37 mouse cellular contexts compared by ENCODE assay signal in the genomic region with DNA sequence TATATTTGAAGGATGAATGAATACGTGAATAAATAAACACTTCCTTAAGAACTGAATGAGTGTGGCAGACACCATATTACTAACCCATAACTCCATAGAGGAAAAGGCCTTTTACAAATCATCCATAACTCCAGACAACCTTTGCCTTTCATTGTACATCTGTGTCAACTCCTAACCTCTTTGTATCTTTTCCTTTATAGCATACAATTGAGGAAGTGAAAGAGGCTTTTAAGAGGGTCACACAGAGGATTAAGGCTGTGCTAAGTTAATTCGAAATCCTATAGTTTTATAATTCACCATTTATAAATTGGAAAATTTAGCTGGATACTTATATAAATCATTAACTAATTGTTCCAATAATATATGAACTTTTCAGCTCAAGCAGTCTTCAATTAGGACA. TPM values are rescaled to one million over a fixed set of nuclear protein-coding genes. Genes with fewer than 3 reads are reported as not detected.
"Had no signal": no experiment of that assay in that cellular context is flagged by ENCODE, and none has a peak within 500 bp of the region (broad histone marks: within the 10 kb centered on the region; RNA-seq: fewer than 3 reads in every experiment).

No protein-coding gene starts in this region.

- DNase-seq: gastrocnemius, postnatal 14 days; gastrocnemius, postnatal 36 days; heart, adult 18-20 months; heart, postnatal 14 days; heart, postnatal 36 days; kidney, adult 18-20 months; kidney, adult 8-10 months; kidney, postnatal 14 days; kidney, postnatal 4 days; liver; liver, embryonic 13.5 days had no signal

- H3K27me3 ChIP-seq: heart, embryonic 13.5 days; heart, embryonic 15.5 days; hindbrain, embryonic 12.5 days; intestine, embryonic 15.5 days; limb, embryonic 12.5 days; liver, embryonic 13.5 days had no signal

- ATAC-seq: hindbrain, embryonic 16.5 days; inflammation-experienced regulatory T-cells, adult 6 months; intestine, embryonic 15.5 days; intestine, postnatal 0 days had no signal

- H3K4me1 ChIP-seq: heart, embryonic 13.5 days; heart, embryonic 15.5 days; hindbrain, embryonic 10.5 days; hindbrain, embryonic 12.5 days; intestine, embryonic 15.5 days; limb, embryonic 10.5 days; limb, embryonic 12.5 days; liver, embryonic 13.5 days had no signal

- H3K4me3 ChIP-seq: heart, embryonic 13.5 days; heart, embryonic 15.5 days; hindbrain, embryonic 10.5 days; hindbrain, embryonic 12.5 days; intestine, embryonic 15.5 days; layer of hippocampus, adult 2 months; left cerebral cortex, adult 2 months; limb, embryonic 10.5 days; limb, embryonic 12.5 days; liver, embryonic 13.5 days had no signal

- H3K36me3 ChIP-seq: heart, embryonic 13.5 days; heart, embryonic 15.5 days; hindbrain, embryonic 10.5 days; hindbrain, embryonic 12.5 days; intestine, embryonic 15.5 days; limb, embryonic 10.5 days; limb, embryonic 12.5 days; liver, embryonic 13.5 days had no signal

- H3K9ac ChIP-seq: heart, embryonic 13.5 days; heart, embryonic 15.5 days; hindbrain, embryonic 12.5 days; hindbrain, embryonic 14.5 days; intestine, embryonic 15.5 days; limb, embryonic 12.5 days; liver, embryonic 13.5 days had no signal

- H3K27ac ChIP-seq: heart, embryonic 13.5 days; heart, embryonic 15.5 days; hindbrain, embryonic 10.5 days; hindbrain, embryonic 12.5 days; hindbrain, embryonic 14.5 days; intestine, embryonic 15.5 days; kidney, postnatal 0 days; layer of hippocampus, adult 2 months; left cerebral cortex, adult 2 months; limb, embryonic 10.5 days; limb, embryonic 12.5 days; liver, embryonic 13.5 days had no signal

RNA-seq across cellular contexts. Expression of gene Olfr432, which starts 6.2 kb away (rescaled TPM):
- total RNA-seq: gastrocnemius, adult 18-20 months; gastrocnemius, adult 8-10 months; gastrocnemius, postnatal 14 days; gastrocnemius, postnatal 36 days; heart, adult 18-20 months; heart, postnatal 14 days; heart, postnatal 36 days; layer of hippocampus, adult 2 months; layer of hippocampus, postnatal 10 days; layer of hippocampus, postnatal 25 days; left cerebral cortex, adult 2 months; left cerebral cortex, postnatal 14 days; left cerebral cortex, postnatal 36 days had no signal
- polyA plus RNA-seq: heart, embryonic 11.5 days; heart, embryonic 13.5 days; heart, embryonic 15.5 days; heart, postnatal 0 days; hindbrain, embryonic 10.5 days; hindbrain, embryonic 12.5 days; hindbrain, embryonic 14.5 days; hindbrain, embryonic 16.5 days; inflammation-experienced regulatory T-cells, adult 6 months; intestine, embryonic 15.5 days; intestine, postnatal 0 days; kidney, embryonic 14.5 days; kidney, postnatal 0 days; limb, embryonic 10.5 days; limb, embryonic 12.5 days; limb, embryonic 14.5 days; liver, embryonic 11.5 days; liver, embryonic 13.5 days had no signal

RNA-seq across cellular contexts. Expression of gene Olfr430, which starts 11.2 kb away (rescaled TPM):
- total RNA-seq: gastrocnemius, adult 18-20 months; gastrocnemius, adult 8-10 months; gastrocnemius, postnatal 14 days; gastrocnemius, postnatal 36 days; heart, adult 18-20 months; heart, postnatal 14 days; heart, postnatal 36 days; layer of hippocampus, adult 2 months; layer of hippocampus, postnatal 10 days; layer of hippocampus, postnatal 25 days; left cerebral cortex, adult 2 months; left cerebral cortex, postnatal 14 days; left cerebral cortex, postnatal 36 days had no signal
- polyA plus RNA-seq: gonadal fat pad, adult 2 months; heart, embryonic 11.5 days; heart, embryonic 13.5 days; heart, embryonic 15.5 days; heart, postnatal 0 days; hindbrain, embryonic 10.5 days; hindbrain, embryonic 12.5 days; hindbrain, embryonic 14.5 days; hindbrain, embryonic 16.5 days; inflammation-experienced regulatory T-cells, adult 6 months; intestine, embryonic 15.5 days; intestine, postnatal 0 days; kidney, embryonic 14.5 days; kidney, postnatal 0 days; limb, embryonic 10.5 days; limb, embryonic 12.5 days; limb, embryonic 14.5 days; liver, embryonic 11.5 days; liver, embryonic 13.5 days had no signal

RNA-seq across cellular contexts. Expression of gene Olfr433, which starts 14.7 kb away (rescaled TPM):
- total RNA-seq: gastrocnemius, adult 18-20 months; gastrocnemius, adult 8-10 months; gastrocnemius, postnatal 14 days; gastrocnemius, postnatal 36 days; heart, adult 18-20 months; heart, postnatal 14 days; heart, postnatal 36 days; layer of hippocampus, adult 2 months; layer of hippocampus, postnatal 10 days; layer of hippocampus, postnatal 25 days; left cerebral cortex, adult 2 months; left cerebral cortex, postnatal 14 days; left cerebral cortex, postnatal 36 days had no signal
- polyA plus RNA-seq: heart, embryonic 11.5 days; heart, embryonic 13.5 days; heart, embryonic 15.5 days; heart, postnatal 0 days; hindbrain, embryonic 10.5 days; hindbrain, embryonic 12.5 days; hindbrain, embryonic 14.5 days; hindbrain, embryonic 16.5 days; inflammation-experienced regulatory T-cells, adult 6 months; intestine, embryonic 15.5 days; intestine, postnatal 0 days; kidney, embryonic 14.5 days; kidney, postnatal 0 days; limb, embryonic 10.5 days; limb, embryonic 12.5 days; limb, embryonic 14.5 days had no signal

RNA-seq across cellular contexts. Expression of gene Ifi205, which starts 23.6 kb away (rescaled TPM):
- total RNA-seq: layer of hippocampus, postnatal 25 days; left cerebral cortex, adult 2 months; left cerebral cortex, postnatal 14 days; left cerebral cortex, postnatal 36 days had no signal
- polyA plus RNA-seq: hindbrain, embryonic 12.5 days; hindbrain, embryonic 14.5 days; hindbrain, embryonic 16.5 days; kidney, embryonic 14.5 days; limb, embryonic 10.5 days had no signal

RNA-seq across cellular contexts. Expression of gene Olfr429, which starts 28.9 kb away (rescaled TPM):
- total RNA-seq: gastrocnemius, adult 18-20 months; gastrocnemius, adult 8-10 months; gastrocnemius, postnatal 14 days; gastrocnemius, postnatal 36 days; heart, adult 18-20 months; heart, postnatal 14 days; heart, postnatal 36 days; layer of hippocampus, adult 2 months; layer of hippocampus, postnatal 10 days; layer of hippocampus, postnatal 25 days; left cerebral cortex, adult 2 months; left cerebral cortex, postnatal 14 days; left cerebral cortex, postnatal 36 days had no signal
- polyA plus RNA-seq: gonadal fat pad, adult 2 months; heart, embryonic 11.5 days; heart, embryonic 13.5 days; heart, embryonic 15.5 days; heart, postnatal 0 days; hindbrain, embryonic 10.5 days; hindbrain, embryonic 12.5 days; hindbrain, embryonic 14.5 days; hindbrain, embryonic 16.5 days; inflammation-experienced regulatory T-cells, adult 6 months; intestine, embryonic 15.5 days; intestine, postnatal 0 days; kidney, embryonic 14.5 days; kidney, postnatal 0 days; limb, embryonic 10.5 days; limb, embryonic 12.5 days; limb, embryonic 14.5 days; liver, embryonic 11.5 days; liver, embryonic 13.5 days had no signal
